Mouse (Mus musculus) stomach, embryonic 15.5 days (tissue): Measurements from ENCODE around the gene Pign. TPM values are rescaled to one million over a fixed set of nuclear protein-coding genes. Genes with fewer than 3 reads are reported as not detected.

Experiments used
- ATAC-seq: fragments of 200-750 bp; cut with Nextera tagmentation; 2 replicates; pipeline ENCODE4 v1.8.0; 2017; ENCODE audit warnings: low read depth, moderate number of reproducible peaks, moderate TSS enrichment; ENCODE audit not compliant: insufficient read depth, low FRiP score
- H3K27ac ChIP-seq: fragments of 300-500 bp; sonication (generic); 2 replicates; pipeline ENCODE4 v1.5.1; 2015; ENCODE audit warnings: mild to moderate bottlenecking, inconsistent platforms
- H3K27me3 ChIP-seq: fragments of 300-500 bp; sonication (generic); replicated peaks from 2 replicates; pipeline ENCODE4 v1.6.1; 2015; ENCODE audit warnings: inconsistent platforms
- H3K36me3 ChIP-seq: fragments of 300-500 bp; sonication (generic); 2 replicates; pipeline ENCODE4 v1.6.1; 2015; ENCODE audit warnings: inconsistent platforms
- H3K4me1 ChIP-seq: fragments of 300-500 bp; sonication (generic); 2 replicates; pipeline ENCODE4 v1.6.1; 2015; ENCODE audit warnings: inconsistent platforms
- H3K4me2 ChIP-seq: fragments of 300-500 bp; sonication (generic); 2 replicates; pipeline ENCODE4 v1.6.1; 2015; ENCODE audit warnings: mild to moderate bottlenecking, inconsistent platforms
- H3K4me3 ChIP-seq: fragments of 300-500 bp; sonication (generic); replicated peaks from 2 replicates; pipeline ENCODE4 v1.5.1; 2015; ENCODE audit warnings: inconsistent platforms
- H3K9ac ChIP-seq: fragments of 300-500 bp; sonication (generic); 2 replicates; pipeline ENCODE4 v1.6.1; 2015; ENCODE audit warnings: inconsistent platforms
- H3K9me3 ChIP-seq: fragments of 300-500 bp; sonication (generic); 2 replicates; pipeline ENCODE4 v1.6.1; 2016; ENCODE audit warnings: inconsistent platforms
- WGBS: fragments of 180-500 bp; shearing (Covaris S2); methylation state at CpG from one replicate; pipeline ENCODE4 v1.1.7; 2015; 5-methylcytosine and 5-hydroxymethylcytosine counted together
- polyA plus RNA-seq: library from polyadenylated mRNA; unstranded; fragments of >200 nt; fragmentation: Nextera tagmentation; extraction: Ambion mirVana; gene quantifications from 2 replicates; pipeline ENCODE4 v1.2.1, GENCODE M21; 2015

Pign gene
- 13.9 and 15.7 TPM in 2 replicates for polyA plus RNA-seq

DNA sequence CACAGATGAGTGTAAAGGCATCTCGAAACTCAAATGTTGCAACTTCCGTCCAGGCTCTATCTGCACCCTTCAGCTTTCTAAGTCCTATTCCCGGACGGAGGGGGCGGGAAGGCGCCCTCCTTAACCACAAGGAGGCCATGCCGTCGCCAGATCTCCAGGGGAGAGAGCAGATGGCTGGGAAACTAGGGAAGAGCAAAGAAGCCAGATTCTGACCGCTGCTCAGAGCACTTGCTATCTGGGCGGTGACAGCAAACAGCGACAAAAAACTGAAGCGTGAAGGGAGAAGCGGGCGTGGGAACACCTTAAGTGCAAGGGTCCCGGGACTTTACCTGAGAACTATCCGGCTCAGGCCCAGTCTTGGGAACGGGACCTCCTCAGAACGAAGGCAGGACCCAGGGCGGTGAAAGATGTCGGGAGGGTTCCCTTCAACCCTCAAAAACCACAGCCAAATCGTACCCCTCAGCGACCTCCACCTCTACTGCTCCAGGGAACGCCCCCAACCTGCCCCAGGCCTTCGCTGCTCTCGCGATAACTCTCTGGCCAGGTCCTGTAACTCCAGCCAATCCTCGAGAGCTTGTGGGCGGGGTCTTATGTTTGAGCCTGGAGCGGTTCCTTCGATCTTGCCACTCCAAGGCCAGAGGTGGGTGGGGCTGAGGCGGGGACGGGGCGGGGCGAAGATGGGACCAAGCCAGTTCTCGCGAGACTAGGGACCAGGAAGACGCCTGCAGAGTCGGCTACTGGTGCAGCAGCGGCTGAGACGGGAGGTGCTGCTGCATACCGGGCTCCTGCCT is at the start of gene Pign, which contains the start of gene Relch:
Gene Pign, minus strand, starts transcription at position 507 of the 791 bp plus-strand sequence.
Gene Relch, plus strand, starts transcription at position 691 of the 791 bp plus-strand sequence.
- H3K9me3 ChIP-seq = no peaks in the 10 kb centered on the region
- peak; percentile 99 for ATAC-seq
- under 1% methylated on average over 41 of the region's 41 CpGs for WGBS
- no peaks in the 10 kb centered on the region for H3K27me3 ChIP-seq
- H3K27ac ChIP-seq = peak within 1 kb of the TSS; percentile 74
- 0 out of 2 replicates have a peak, but pooled peaks cover 3% of the 10 kb centered on the region for H3K4me1 ChIP-seq
- H3K4me3 ChIP-seq = peak within 1 kb of the TSS; percentile 90
- peak within 1 kb of the TSS; percentile 78 for H3K4me2 ChIP-seq
- H3K36me3 ChIP-seq = no peaks in the 10 kb centered on the region
- H3K9ac ChIP-seq = peak within 1 kb of the TSS; percentile 67

DNA sequence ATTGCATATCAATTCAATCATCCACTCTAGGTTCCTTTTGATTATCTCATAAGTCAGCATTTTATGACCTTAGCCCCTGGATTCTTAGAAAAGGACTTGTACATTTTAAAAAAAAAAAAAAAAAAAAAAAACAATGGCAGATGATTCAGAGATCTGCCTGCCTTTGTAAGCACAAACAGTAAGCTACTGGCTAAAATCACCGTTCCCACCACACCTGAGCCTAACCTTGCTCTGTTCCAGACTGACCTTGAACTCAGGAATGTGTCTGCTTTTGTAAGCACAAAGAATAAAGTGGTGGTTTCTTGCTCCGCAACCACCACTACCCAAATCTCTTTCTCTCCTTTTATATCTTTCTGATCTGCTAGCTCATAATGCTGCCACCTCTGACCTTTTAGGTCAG is 49.3 kb upstream of the Pign start:
- Histone ChIP-seq H3K27ac (no peak overlapping the region), H3K4me1 (no peaks in the 10 kb centered on the region), H3K4me2 (no peak overlapping the region), H3K4me3 (no peak overlapping the region), H3K27me3 (no peaks in the 10 kb centered on the region), H3K36me3 (peaks cover 3% of the 10 kb centered on the region; the same call in 1 of the 2 replicates), H3K9me3 (no peaks in the 10 kb centered on the region), H3K9ac (no peak overlapping the region)
- WGBS = 93% methylated on average over 2 of the region's 2 CpGs
- ATAC-seq = no peak

DNA sequence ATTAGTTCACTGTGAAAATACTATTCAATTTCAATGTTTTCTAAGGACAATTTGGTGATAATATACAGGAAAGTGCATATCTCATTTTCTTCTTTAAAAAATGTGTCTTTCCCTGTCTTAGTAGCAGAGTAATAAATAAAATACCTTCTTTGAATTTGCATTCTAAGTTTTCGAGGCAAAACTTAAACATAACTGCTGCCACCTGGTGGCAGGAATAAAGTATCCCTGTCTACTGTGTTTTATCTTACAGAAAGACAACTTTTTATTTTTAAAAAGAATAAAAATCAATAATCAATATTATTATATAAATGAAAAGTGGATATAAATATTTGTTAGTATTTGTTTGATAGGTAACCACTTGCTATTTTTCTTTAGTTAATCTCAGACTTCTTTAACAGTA is 47.8 kb upstream of the Pign start:
- Histone ChIP-seq H3K4me1 (no peaks in the 10 kb centered on the region), H3K9me3 (no peaks in the 10 kb centered on the region), H3K9ac (no peak overlapping the region), H3K4me3 (no peak overlapping the region), H3K36me3 (peaks cover 3% of the 10 kb centered on the region; the same call in 1 of the 2 replicates), H3K27ac (no peak overlapping the region), H3K27me3 (no peaks in the 10 kb centered on the region), H3K4me2 (no peak overlapping the region)
- no peak for ATAC-seq
- 22% methylated on average over 1 of the region's 1 CpGs for WGBS

DNA sequence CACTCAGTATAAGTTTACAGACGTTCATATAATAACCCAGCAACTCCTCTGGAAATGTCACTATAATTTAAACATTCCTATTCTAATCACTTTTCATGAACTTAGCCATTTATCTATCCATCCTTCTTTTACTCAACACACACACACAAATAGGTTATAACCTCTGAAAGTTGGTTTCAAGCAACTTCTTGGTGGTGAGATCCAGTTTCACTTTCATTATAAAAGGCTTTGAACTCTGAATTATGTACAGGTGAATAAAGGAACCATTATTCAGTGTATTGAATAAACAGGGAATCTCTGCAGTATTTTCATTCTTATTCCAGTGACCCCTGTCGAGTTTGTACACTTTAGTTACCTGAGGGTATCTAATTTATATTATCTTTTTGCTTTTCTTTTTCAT is 45.9 kb upstream of the Pign start:
- H3K4me3 ChIP-seq = no peak overlapping the region

DNA sequence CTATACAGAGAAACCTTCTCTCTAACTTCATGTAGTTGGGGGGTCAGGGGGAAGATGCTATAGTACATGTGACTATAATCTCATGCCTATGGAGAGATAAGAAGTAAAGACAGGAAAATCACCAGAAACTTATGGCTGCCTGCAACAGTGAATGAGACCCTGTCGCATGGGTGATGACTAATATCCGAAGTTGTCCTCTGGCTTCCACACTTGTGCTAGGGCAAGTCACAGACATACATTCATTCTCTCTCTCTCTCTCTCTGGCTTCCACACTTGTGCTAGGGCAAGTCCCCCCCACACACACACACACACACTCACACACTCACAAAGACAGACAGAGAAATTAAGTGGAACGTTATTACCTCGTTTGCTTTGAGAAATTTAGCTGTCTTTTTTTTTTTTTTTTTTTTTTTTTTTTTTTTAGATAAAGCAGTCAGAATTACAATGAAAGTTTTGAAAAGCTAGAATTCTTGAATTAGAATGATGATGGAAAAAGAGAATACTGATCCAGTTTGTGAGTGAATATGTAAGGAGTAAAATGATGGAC is 37.6 kb upstream of the Pign start:
- Histone ChIP-seq H3K27ac (no peak overlapping the region), H3K27me3 (no peaks in the 10 kb centered on the region), H3K4me1 (no peaks in the 10 kb centered on the region), H3K9ac (no peak overlapping the region), H3K4me3 (no peak overlapping the region), H3K9me3 (no peaks in the 10 kb centered on the region), H3K4me2 (no peak overlapping the region), H3K36me3 (peaks cover 3% of the 10 kb centered on the region; the same call in 1 of the 2 replicates)
- ATAC-seq = no peak
- WGBS = 89% methylated on average over 4 of the region's 4 CpGs

More for the DNA sequence above, 45.9 kb upstream of the Pign start:
- Histone ChIP-seq H3K36me3 (peaks cover 6% of the 10 kb centered on the region; the same call in 1 of the 2 replicates), H3K27me3 (no peaks in the 10 kb centered on the region), H3K9me3 (no peaks in the 10 kb centered on the region), H3K9ac (no peak overlapping the region), H3K4me1 (no peaks in the 10 kb centered on the region), H3K27ac (no peak overlapping the region), H3K4me2 (no peak overlapping the region)
- no peak for ATAC-seq
- WGBS = 68% methylated on average over 2 of the region's 2 CpGs

DNA sequence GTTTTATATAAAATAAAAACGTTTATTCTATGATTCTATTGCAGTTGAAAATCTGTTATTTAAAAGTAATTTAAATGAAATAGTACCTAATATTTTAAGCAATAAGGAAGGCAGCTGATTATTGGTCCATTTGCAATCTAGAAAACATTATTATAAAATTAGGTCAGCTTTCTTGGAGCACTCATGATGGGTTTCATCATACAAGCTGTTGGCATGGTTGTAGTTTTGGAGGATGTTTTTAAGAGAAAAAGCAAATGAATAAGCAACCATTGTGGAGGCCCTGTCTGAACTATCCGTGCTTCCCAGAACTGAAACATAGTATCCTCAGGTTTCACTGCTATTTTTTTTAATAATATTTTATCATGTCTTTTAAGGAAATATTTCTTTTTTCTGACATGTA is 32.1 kb upstream of the Pign start:
- H3K36me3 ChIP-seq = no peaks in the 10 kb centered on the region
- H3K4me1 ChIP-seq = no peaks in the 10 kb centered on the region
- H3K4me3 ChIP-seq = no peak overlapping the region
- no peaks in the 10 kb centered on the region for H3K9me3 ChIP-seq
- H3K27ac ChIP-seq = no peak overlapping the region
- WGBS = 82% methylated on average over 2 of the region's 2 CpGs
- H3K4me2 ChIP-seq = no peak overlapping the region
- no peaks in the 10 kb centered on the region for H3K27me3 ChIP-seq
- no peak overlapping the region for H3K9ac ChIP-seq
- no peak for ATAC-seq

DNA sequence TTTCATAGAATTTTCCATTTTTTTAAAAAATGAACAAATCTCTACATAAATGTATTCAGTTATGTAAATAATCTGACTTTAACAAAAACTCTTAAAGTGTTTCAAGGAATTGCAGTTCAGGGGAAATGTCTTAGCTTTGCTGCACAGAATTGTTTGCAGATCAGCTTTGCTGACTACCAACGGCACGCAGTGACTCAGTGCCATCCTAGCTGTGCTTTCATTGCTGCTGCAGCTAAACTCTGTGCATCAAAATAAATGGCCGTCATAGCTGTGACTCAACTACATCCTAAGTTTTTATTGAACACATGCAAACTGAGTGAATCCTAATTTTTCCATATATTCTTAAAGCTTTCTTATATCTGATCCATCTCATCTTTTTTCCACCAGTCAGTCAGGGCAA is 22.0 kb upstream of the Pign start:
- Histone ChIP-seq H3K27me3 (no peaks in the 10 kb centered on the region), H3K9me3 (no peaks in the 10 kb centered on the region), H3K9ac (no peak overlapping the region), H3K4me3 (no peak overlapping the region), H3K4me1 (no peaks in the 10 kb centered on the region), H3K4me2 (no peak overlapping the region), H3K27ac (no peak overlapping the region), H3K36me3 (no peaks in the 10 kb centered on the region)
- ATAC-seq = no peak
- WGBS = 84% methylated on average over 3 of the region's 3 CpGs

DNA sequence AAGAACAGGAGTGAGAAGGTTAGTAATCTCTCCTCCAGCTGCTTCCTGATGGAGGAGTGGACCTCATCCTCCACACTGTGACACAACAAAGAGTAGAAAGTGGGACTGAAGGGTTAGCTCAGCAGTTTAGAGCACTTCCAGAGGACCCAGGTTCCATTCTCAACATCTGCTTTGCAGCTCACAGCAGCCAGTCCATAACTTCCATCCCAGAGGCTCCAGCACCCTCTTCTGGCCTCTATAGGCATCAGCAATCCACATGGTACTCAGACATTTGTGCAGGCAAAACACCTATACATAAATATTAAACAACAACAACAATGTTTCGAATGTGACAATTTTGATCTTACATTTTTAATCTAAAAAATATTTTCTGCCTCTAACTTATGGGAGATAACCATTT is 17.1 kb upstream of the Pign start:
- Histone ChIP-seq H3K27me3 (no peaks in the 10 kb centered on the region), H3K36me3 (peaks cover 3% of the 10 kb centered on the region; the same call in 1 of the 2 replicates), H3K4me1 (no peaks in the 10 kb centered on the region), H3K4me2 (no peak overlapping the region), H3K9me3 (no peaks in the 10 kb centered on the region), H3K27ac (no peak overlapping the region), H3K4me3 (no peak overlapping the region), H3K9ac (no peak overlapping the region)
- WGBS = 83% methylated on average over 1 of the region's 1 CpGs
- no peak for ATAC-seq

DNA sequence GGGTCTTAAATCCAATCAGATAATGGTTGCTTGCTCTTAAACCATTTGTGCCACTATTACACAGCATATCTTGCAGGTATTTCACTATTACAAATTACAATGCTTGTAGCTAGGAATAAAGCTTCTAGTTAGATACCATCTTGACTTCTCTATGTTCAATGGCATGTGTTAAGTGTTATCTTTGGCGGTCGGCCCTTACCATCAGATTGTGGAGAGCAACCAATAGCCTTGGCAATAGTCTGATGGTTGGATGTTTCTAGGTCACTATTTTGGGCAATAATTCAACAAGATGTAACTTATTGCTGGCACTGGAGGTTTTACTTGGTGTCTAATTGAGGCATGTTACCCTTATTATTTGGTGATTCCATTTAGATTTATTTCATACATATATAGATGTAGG is 11.3 kb upstream of the Pign start:
- H3K4me1 ChIP-seq = no peaks in the 10 kb centered on the region
- no peak overlapping the region for H3K9ac ChIP-seq
- no peak overlapping the region for H3K4me2 ChIP-seq
- H3K9me3 ChIP-seq = no peaks in the 10 kb centered on the region
- no peak for ATAC-seq
- H3K36me3 ChIP-seq = peaks cover 3% of the 10 kb centered on the region; the same call in 1 of the 2 replicates
- no peaks in the 10 kb centered on the region for H3K27me3 ChIP-seq
- WGBS = 88% methylated on average over 2 of the region's 2 CpGs
- no peak overlapping the region for H3K27ac ChIP-seq
- H3K4me3 ChIP-seq = no peak overlapping the region

DNA sequence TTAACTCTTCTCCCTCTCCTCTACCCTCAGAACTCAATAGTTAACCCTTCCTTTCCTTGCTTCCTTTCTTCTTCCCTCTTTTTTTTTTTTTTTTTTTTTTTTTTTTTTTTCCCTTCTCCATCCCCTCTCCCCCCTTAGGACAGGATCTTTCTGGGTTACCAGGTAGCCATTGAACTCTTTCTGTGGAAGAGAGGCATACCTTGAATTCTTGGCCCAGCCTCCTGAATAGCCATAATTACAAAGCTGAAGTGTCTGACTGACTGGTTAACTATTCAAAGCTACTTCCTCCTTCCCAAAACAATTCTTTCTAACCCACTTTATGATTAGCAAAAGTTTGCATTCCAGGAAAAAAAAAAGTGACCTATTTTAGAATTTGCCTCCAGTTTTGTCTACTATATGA is 6.2 kb upstream of the Pign start:
- no peaks in the 10 kb centered on the region for H3K27me3 ChIP-seq
- no peaks in the 10 kb centered on the region for H3K9me3 ChIP-seq
- no peak overlapping the region for H3K4me3 ChIP-seq
- no peak overlapping the region for H3K9ac ChIP-seq
- H3K4me1 ChIP-seq = 0 out of 2 replicates have a peak, but pooled peaks cover 3% of the 10 kb centered on the region
- no peak for ATAC-seq
- no peak overlapping the region for H3K4me2 ChIP-seq
- no peaks in the 10 kb centered on the region for H3K36me3 ChIP-seq
- H3K27ac ChIP-seq = no peak overlapping the region

DNA sequence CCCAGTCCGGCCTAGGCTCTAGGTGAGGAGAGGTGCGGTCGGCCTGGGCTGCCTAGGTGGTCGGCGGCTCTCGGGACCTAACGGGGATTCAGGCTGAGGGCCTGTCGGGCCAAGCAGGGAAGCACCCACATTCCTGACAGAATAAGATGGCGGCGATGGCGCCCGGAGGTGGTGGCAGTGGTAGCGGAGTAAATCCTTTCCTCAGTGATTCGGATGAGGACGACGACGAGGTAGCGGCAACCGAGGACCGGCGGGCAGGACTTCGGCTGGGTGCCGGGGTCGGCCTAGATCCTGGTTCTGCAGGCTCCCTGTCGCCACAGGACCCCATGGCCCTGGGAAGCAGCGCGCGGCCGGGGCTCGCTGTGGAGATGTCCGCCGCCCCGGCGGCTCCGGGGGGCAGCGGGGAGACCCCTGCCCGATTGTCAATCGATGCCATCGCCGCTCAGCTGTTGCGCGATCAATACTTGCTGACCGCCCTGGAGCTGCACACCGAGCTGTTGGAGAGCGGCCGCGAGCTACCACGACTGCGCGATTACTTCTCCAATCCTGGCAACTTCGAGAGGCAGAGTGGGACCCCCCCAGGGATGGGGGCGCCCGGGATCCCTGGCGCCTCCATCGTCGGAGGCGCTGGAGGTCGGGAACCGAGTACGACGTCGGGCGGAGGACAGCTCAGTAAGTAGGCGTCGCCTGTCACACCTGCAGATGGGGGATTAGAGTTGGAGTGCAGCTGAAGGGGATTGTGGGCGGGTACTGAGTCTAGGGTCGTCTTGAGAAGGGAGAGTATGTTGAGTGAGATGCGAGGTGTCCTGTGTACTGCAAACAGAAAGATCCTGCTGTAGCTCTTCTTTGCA is 710 bp upstream of the Pign start:
- H3K27me3 ChIP-seq = no peaks in the 10 kb centered on the region
- peak overlapping the region; percentile 74; the same call in 1 of the 2 replicates for H3K27ac ChIP-seq
- peak overlapping the region; percentile 67 for H3K9ac ChIP-seq
- peak overlapping the region; percentile 78 for H3K4me2 ChIP-seq
- under 1% methylated on average over 68 of the region's 68 CpGs for WGBS
- 0 out of 2 replicates have a peak, but pooled peaks cover 3% of the 10 kb centered on the region for H3K4me1 ChIP-seq
- H3K4me3 ChIP-seq = peak overlapping the region; percentile 90
- ATAC-seq = peak; percentile 2; the same call in 1 of the 2 replicates
- no peaks in the 10 kb centered on the region for H3K9me3 ChIP-seq
- no peaks in the 10 kb centered on the region for H3K36me3 ChIP-seq
